Mouse (Mus musculus): ENCODE measurements around the gene Ly6g6f.
"Not testable (repeated sequence)": the region's sequence is repeated elsewhere in the genome, so short reads cannot be mapped to it uniquely, and the experiment has no call there.

Gene Ly6g6f

GRCm38 (mm10) chr17:35085208-35085865, at the start of gene Ly6g6f:
TSS of gene Ly6g6f (minus strand) at chr17:35085610.
- DNase-seq: no peak

- DNase-seq: peak; percentile 95
These were observed 49.6 kb upstream of the Ly6g6f start, which contains the start of gene Bag6 for GRCm38 (mm10) chr17:35134801-35135590. TSS of gene Bag6 (plus strand) at chr17:35135178.

DNA sequence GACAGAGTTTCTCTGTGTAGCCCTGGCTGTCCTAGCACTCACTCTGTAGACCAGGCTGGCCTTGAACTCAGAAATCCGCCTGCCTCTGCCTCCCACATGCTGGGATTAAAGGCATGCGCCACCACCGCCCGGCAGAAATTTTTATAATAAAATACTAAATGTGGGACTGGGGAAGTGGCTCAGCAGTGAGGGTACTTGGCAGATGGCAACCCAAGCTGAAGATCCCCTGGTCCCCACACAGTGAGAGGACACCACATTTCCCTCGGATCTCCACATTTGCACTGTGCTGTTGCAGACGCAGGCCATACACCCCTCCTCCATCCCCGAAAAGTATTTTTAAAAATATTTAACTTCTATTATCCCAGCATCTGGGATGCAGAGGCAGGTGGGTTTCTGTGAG, 48.1 kb upstream of the Ly6g6f start:
- no peak for DNase-seq

GRCm38 (mm10) chr17:35132174-35132560, 46.8 kb upstream of the Ly6g6f start:
- no peak for DNase-seq

DNA sequence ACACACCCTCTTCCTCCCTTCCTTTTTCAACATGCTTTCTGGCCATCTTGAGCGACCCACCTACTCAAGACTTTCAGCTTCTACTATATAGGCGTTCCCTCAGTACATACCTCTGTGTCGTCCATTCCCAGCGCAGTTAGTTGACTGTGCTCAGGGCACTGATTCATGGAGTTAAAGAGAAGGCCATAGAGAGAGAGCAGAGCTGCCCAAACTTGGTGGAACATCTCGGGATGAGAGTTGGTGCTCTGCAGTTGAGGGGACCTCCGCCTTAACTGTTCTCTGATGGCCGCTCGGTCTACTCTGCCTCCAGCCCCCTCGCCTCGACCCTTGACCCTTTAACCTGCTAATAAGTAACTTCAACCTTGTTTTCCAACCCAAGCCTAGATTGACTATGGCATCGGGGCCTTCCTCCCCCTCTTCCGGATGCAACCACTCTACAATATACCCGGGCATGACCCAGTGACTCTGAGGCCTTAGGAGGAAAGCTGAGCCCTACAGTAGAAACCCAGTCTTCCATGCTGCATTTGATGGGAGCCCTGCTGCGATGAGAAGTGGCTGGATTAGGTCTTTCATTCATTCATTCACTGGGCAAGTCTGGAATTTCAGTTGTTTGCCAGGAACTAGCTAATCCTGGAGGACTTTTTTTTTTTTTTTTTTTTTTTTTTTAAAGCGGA, 46.2 kb upstream of the Ly6g6f start, which contains the start of gene Apom:
Apom (minus strand) TSS at position 551 of the 674 bp plus-strand sequence.
- no peak for DNase-seq

DNA sequence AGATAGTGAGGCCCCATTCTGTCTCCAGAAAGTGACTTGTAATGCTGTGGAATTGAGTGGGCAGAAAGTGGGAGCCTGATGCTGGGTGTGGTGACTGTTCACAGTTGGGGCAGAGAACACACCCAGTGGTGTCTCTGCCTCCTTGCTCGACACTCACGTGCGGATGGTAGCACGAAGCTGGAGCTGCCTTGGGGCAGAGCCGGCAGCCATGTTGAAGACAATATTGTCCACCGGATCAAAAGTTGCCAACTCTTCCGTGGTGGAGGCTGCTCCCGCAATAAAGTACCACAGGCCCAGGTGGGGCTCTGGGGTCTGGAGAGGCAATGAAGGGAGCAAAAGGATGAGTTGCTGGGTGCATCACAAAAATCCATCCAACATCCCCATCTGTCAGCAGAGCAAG, 45.6 kb upstream of the Ly6g6f start:
- no peak for DNase-seq

GRCm38 (mm10) chr17:35128996-35129395, 43.6 kb upstream of the Ly6g6f start:
- no peak for DNase-seq

DNA sequence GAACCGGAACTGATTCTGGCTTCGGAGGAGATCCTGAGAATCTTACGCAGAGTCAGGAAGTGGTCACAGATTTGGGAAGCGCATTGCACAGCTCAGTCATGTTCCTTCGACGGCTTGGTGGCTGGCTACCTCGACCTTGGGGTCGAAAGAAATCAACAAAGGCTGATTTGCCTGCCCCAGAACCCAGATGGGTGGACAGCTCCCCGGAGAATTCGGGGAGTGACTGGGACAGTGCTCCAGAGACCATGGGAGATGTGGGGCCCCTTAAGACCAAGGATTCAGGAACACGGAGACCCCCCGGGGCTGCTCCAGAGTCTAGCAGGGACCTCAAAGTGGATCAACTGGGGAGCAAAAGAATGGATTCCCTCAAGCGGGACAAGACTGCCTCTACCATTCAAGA, 41.6 kb upstream of the Ly6g6f start:
- no peak for DNase-seq

DNA sequence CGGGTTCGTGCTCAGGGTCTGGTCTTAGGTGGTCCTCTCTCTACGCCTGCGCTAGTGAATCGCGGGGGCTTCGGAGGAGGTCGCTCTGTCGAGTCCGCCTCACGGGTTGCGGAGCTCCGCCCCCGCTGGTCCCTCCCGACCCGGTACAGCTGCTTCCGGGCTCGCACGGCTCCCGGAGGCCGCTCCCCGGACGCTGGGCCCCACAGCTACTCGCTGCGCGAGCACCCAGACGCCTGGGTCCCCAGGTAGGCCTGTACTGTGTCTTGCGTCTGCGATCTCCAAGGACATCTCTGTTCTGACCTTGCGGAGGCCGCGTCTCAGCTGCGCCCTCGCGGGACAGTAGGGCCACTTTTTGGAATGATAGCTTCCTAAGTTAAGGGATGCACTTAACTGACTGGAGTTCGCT, 40.8 kb upstream of the Ly6g6f start, which contains the start of gene D17H6S53E:
D17H6S53E (plus strand) TSS at position 168 of the 406 bp plus-strand sequence.
- peak; percentile 92 for DNase-seq

DNA sequence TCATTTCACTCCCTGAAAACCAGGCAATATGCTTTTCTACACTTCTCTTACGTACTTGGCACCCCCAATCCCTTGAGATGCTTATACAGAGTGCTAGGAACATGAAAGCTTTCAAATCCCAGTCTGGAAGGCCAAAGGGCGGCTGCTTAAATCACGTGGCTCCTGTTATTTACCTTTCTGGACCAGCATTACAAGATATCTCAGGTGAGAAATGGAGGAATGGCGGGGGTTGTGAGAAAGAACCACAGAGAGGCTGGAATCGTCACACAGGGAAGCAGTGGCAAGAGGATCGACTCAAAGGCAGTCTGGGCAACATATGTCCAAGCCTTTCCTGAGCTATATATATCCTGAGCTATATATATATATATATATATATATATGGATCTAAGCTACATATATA, 40.2 kb upstream of the Ly6g6f start:
- no peak for DNase-seq

GRCm38 (mm10) chr17:35125081-35125480, 39.7 kb upstream of the Ly6g6f start:
- no peak for DNase-seq

DNA sequence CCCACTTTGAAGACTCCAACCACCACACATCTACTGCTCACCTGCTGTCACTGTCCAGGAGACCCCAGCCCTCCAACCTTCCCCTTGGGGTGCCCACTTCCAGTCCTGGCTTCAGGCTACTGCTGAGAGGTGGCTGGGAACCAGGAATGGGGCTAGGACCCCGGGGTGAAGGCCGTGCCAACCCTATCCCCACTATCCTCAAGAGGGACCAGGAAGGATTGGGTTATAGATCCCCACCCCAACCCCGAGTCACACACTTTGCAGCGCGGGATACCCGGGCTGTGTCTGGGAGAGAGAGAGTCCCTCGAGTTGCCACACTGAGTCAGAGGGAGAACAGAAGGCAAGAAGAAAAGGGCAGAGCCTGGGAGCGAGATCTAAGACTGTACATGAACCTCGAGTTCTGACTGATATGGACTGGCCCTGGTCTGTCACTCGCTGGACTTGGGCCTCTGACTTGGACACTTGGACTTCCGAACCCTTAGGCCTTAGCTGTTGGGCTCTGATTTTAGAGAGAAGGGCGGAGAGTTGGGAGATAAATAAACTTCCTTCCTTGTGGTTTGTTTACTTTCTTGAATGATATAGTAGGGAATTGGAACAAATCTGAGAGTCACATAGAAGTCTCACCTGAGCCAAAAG, 39.0 kb upstream of the Ly6g6f start:
- DNase-seq: not testable (repeated sequence)

- not testable (repeated sequence) for DNase-seq
These were observed 37.9 kb upstream of the Ly6g6f start for GRCm38 (mm10) chr17:35123287-35123686.

GRCm38 (mm10) chr17:35121871-35122303, 36.5 kb upstream of the Ly6g6f start, which contains the start of gene Csnk2b:
TSS of gene Csnk2b (minus strand) at chr17:35122053.
- DNase-seq: peak; percentile 53

DNA sequence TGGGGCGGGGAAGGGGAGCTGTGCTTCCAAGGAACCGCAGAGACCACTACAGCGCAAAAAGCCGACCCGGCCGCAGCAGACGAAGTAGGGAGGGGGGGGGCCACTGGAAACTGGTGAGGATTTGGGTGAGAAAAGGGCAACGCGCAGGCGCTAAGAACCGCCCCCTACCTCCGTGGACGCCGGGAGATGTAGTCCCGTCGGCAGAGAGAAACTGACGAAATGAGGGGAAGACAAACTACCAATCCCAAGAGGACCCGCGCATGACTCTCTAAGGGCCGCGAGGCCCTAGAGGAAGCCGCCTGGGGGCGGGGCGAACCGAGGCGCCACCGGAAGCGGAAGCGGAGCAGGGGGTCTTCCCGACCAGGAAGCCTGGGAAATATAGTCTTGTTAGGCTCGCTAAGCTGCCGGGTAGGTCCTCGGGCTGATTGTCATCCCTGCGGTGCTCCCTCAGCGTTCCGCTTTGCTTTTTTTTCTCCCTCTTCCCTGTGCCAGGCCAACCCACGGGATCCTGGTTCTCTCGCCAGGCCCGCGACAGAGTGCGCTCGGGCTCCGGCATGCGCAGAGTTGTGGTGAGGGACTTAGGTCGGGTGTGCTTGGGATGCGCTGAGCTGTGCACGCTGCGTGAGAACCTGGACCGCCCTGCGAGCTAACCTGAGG, 35.9 kb upstream of the Ly6g6f start, which contains the start of gene Gpank1:
Gpank1 (plus strand) TSS at position 313 of the 657 bp plus-strand sequence.
- DNase-seq: peak; percentile 99

DNA sequence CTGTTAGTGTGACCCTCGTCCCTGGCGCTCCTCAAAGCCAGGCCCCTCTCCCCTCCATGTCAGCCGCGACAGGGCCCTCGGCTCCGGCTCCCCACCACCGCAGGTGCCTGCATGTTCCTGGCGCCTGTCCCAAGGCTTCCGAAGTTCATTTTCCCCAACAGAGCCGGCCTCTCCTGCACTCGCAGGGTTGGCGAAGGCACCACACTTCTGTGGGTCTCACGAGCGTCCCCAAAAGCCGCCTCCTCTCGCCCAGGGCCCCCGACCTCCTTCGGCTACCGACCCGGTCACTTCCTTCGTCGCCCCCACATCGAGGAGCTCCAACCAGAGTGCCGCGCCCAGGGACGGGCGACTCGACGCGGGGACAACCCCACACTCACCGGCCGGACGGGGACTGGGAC, 35.3 kb upstream of the Ly6g6f start:
- DNase-seq: no peak

DNA sequence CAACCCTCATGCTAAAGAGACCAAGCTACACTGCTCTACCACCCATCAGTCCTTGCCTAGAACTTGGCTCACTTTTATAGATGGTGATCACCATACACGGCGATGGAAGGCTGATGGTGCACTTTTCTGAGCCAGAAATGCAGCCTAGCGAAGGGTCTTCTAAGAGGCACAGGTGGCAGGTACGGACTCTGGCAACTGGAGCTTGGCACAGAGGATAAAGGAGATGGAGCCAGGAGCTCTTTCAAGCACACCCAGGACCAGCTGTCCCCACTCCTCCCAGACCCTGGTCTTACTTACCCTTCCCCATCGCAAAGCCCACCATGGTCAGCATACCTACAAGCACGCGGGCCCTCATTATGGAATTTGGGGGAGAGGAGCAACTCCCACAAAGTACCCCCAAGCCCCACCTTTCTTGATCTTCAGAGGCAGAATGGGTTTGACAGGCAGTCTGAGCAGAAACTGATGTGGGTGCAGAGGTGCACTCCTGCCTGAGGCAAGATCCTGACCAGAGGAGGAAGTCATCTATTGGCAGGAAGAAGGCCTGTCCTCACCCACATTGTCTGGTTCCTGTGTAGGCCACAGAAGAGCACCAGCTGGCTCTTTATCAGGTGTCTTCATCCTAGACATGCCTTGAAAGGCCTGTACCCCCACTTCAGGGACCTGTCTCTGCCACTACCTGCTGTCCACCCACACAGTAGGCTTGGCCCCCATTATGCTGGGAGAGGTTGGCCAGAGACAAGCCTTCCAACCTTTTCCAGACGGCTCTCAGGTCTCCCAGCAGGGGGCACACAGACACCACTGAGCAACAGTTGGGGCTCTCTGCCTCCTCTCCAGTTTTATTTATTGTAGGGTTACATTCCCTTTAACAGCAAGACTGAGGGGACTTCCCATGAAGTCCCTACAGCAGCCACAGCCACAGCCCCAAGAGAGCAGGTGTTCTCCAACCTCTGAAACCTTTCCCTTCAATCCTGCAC, 29.9 kb upstream of the Ly6g6f start, which contains the start of gene Ly6g5b:
Ly6g5b (minus strand) TSS at position 383 of the 974 bp plus-strand sequence.
- DNase-seq: peak; percentile 73

DNA sequence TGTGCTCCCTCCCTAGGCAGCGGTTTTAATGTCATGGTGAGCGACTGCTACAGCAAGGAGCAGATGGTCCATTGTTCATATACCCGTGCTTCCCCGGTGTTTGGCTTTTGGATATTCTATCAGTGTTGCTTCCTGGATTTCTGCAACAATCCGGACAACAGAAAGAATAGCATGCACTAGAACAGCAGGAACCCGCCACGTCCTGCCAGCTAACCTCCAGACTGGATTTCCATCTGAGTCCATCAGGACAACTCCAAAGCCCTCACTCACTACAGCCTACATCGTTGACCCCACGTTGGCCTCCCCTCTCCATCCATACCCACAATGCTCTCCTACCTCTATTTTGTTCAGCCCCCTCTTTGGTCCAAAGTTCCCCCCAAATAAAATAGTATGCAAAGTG, 26.4 kb upstream of the Ly6g6f start:
- DNase-seq: no peak

DNA sequence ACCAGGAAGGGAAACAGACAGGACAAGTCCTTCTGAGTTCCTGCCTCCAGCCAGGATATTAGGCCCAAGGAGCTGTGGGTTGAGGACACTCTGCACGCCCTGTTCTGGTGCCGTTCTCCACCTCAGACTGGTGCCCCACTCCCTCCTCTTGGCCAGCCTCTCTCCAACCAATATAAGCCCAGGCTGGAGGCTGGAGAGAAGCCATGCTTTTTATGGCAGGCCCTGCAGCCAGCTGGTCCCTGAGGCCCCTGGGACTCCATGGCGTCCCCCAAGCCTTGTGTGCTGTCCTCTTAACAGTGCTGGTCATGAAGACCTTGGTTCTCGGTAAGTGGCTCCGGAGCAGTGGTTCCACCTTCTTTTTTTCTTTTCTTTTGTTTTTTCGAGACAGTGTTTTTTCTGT, 22.7 kb upstream of the Ly6g6f start, which contains the start of gene Ly6g5c:
Ly6g5c (plus strand) TSS at position 183 of the 400 bp plus-strand sequence.
- DNase-seq: no peak

GRCm38 (mm10) chr17:35106522-35106921, 21.1 kb upstream of the Ly6g6f start:
- no peak for DNase-seq
